Comparison of ENCODE assay signal across 34 mouse cellular contexts in the genomic region with DNA sequence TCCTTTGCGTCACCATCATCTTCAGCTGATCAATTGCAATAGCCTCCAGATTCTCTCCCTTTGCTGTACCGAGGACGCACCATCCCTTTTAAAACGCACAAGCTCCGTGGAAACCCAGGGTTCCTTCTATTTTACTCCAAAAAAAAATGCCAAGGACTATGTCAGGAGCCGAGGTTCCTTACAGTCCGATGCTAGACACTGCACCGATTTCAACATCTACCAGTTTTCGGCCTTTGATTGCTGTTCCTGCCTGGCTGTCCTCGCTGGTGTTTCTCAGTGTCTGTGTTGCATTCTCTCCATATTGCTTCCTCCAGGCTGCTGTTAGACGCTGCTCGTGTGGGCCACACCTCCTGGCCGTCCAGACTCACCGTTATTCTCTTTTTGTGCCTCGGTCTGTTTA.
"Had no signal": no experiment of that assay in that cellular context is flagged by ENCODE, and none has a peak within 500 bp of the region (broad histone marks: within the 10 kb centered on the region; RNA-seq: fewer than 3 reads in every experiment).

No protein-coding gene starts in this region.

- H3K27me3 ChIP-seq: heart, embryonic 12.5 days; heart, embryonic 13.5 days; heart, embryonic 15.5 days; hindbrain, embryonic 12.5 days; hindbrain, embryonic 13.5 days; hindbrain, embryonic 15.5 days; intestine, embryonic 15.5 days; kidney, embryonic 15.5 days had no signal

- ATAC-seq: hindbrain, embryonic 16.5 days; hindbrain, postnatal 0 days; inflammation-experienced regulatory T-cells, adult 6 months; intestine, embryonic 15.5 days; intestine, postnatal 0 days had no signal

- H3K4me3 ChIP-seq: heart, embryonic 12.5 days; heart, embryonic 13.5 days; heart, embryonic 15.5 days; hindbrain, embryonic 10.5 days; hindbrain, embryonic 12.5 days; hindbrain, embryonic 13.5 days; hindbrain, embryonic 15.5 days; intestine, embryonic 15.5 days; kidney, embryonic 15.5 days; layer of hippocampus, adult 2 months; left cerebral cortex, adult 2 months had no signal

- H3K27ac ChIP-seq: heart, embryonic 13.5 days; heart, embryonic 15.5 days; hindbrain, embryonic 10.5 days; hindbrain, embryonic 12.5 days; hindbrain, embryonic 13.5 days; hindbrain, embryonic 14.5 days; hindbrain, embryonic 15.5 days; hindbrain, postnatal 0 days; intestine, embryonic 15.5 days; kidney, embryonic 15.5 days; kidney, postnatal 0 days; layer of hippocampus, adult 2 months; left cerebral cortex, adult 2 months had no signal

- H3K36me3 ChIP-seq: hindbrain, embryonic 12.5 days; hindbrain, embryonic 13.5 days; hindbrain, embryonic 15.5 days; intestine, embryonic 15.5 days had no signal

- DNase-seq: heart, postnatal 10 days; heart, postnatal 14 days; heart, postnatal 36 days; heart, postnatal 4 days; kidney, adult 11 months; kidney, adult 18-20 months; kidney, adult 2 months; kidney, adult 8-10 months; kidney, adult 9 months; kidney, postnatal 10 days; kidney, postnatal 14 days; kidney, postnatal 25 days; kidney, postnatal 36 days; kidney, postnatal 4 days; layer of hippocampus, adult 9-11 months; layer of hippocampus, postnatal 36 days had no signal

- H3K9ac ChIP-seq: heart, embryonic 12.5 days; heart, embryonic 13.5 days; heart, embryonic 15.5 days; hindbrain, embryonic 12.5 days; hindbrain, embryonic 13.5 days; hindbrain, embryonic 14.5 days; hindbrain, embryonic 15.5 days; intestine, embryonic 15.5 days; kidney, embryonic 15.5 days had no signal

- H3K4me2 ChIP-seq: heart, embryonic 11.5 days; heart, embryonic 12.5 days; heart, embryonic 13.5 days; heart, embryonic 15.5 days; hindbrain, embryonic 12.5 days; hindbrain, embryonic 13.5 days; hindbrain, embryonic 14.5 days; hindbrain, embryonic 15.5 days; intestine, embryonic 15.5 days; kidney, embryonic 15.5 days had no signal

- H3K9me3 ChIP-seq: heart, embryonic 13.5 days; heart, embryonic 15.5 days; hindbrain, embryonic 12.5 days; hindbrain, embryonic 13.5 days; hindbrain, embryonic 15.5 days; intestine, embryonic 15.5 days; kidney, embryonic 15.5 days had no signal

- H3K4me1 ChIP-seq: heart, embryonic 12.5 days; heart, embryonic 13.5 days; heart, embryonic 15.5 days; hindbrain, embryonic 10.5 days; hindbrain, embryonic 12.5 days; hindbrain, embryonic 13.5 days; hindbrain, embryonic 15.5 days; intestine, embryonic 15.5 days; kidney, embryonic 15.5 days had no signal
